Mouse (Mus musculus) thymus, postnatal 25 days (tissue): Measurements from ENCODE around the gene Enox1.
"Not testable (repeated sequence)": the region's sequence is repeated elsewhere in the genome, so short reads cannot be mapped to it uniquely, and the experiment has no call there.

Experiments
- DNase-seq: peaks from one replicate; pipeline ENCODE4 v3.0.0; 2022

The Enox1 gene

GRCm38 (mm10) chr14:77533638-77534037 is 377.1 kb downstream of the Enox1 start:
- no peak for DNase-seq

- no peak for DNase-seq
Observed at GRCm38 (mm10) chr14:77534120-77534519, 377.6 kb downstream of the Enox1 start.

- no peak for DNase-seq
Observed at GRCm38 (mm10) chr14:77536592-77536991, 380.0 kb downstream of the Enox1 start.

DNA sequence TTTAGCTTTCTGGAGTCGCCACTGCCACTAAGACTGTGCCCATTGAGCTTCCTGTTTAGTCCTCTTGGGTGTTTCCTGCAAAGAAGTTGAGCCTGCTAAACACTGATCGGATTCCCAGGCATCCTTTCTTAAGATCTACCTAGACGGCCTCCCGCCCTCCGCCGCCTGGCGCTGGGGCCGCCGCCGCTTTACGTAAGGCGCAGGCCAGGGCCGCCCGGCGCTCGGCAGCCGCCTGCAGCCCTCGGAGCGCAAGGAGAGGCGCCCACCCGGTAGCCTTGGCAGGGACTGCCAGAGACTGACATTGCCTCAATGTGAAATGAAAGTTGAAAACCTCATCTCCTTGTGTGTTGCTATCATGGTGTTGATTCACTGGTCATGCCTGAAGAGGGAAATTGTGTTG is 383.0 kb downstream of the Enox1 start:
- not testable (repeated sequence) for DNase-seq

GRCm38 (mm10) chr14:77541925-77542324 is 385.4 kb downstream of the Enox1 start:
- DNase-seq, result no peak

DNA sequence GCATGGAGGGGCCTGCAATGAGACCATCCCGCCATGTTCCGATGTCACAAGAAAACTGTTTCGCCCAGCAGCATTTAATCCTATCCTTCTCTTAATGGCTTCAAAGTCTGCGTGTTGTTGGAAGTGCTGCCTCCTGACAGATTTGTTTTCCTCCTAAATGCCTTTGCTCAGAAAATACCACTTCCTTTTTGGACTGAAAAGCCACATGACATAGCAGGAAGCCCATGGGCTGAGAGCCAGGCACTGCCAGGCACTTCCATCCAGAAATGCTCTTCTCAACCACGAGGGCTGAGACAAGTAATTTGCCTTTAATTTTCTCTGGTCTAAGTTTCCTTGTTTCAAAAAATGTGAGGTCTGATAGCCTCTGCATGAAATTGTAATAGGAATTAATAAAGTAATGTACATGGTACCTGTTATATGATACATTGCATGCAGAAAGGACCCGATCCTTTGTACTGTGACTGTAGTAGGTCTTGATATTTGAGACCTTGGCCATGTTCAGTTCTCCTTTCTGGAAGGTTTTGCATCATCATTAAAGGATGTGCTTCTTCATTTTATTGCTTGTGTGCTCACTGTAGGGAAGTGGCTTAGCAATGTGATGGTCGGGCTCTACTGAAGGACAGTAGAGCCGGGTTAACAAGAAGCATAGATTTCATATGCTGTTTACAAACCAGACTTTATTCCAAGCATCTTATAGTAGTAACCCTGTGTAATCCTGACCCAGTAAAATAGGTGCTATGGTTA is 390.1 kb downstream of the Enox1 start:
- no peak for DNase-seq

GRCm38 (mm10) chr14:77547351-77547750 is 390.8 kb downstream of the Enox1 start:
- no peak for DNase-seq

GRCm38 (mm10) chr14:77548963-77549362 is 392.4 kb downstream of the Enox1 start:
- no peak for DNase-seq

DNA sequence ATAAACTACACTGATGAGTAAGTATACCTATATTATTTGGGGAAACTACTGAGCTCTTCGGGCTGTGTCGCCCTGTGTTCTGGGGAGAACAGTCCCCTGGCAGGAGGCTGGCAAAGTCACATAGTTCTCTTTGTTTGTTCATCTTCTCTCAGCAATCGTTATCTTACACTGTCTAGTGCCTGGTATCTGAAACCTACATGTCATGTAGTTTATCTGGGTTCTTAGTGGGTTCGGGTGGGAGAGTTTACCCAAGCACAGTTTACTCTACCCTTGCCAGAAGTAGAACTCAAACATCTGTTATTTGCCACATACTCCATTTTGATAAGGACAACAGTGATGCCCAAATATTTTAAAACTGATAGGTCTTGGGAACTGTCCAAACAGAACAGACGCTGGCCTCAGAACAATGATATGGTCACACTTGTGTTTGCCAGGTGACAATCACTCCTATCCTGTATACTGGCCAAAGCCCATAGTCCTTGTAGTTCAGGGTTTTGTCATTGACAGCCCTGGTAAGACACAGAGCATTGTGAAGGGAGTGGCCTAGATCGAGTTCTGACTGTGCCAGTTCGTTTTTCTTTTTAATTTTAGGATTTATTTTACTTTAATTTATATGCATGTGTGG is 401.0 kb downstream of the Enox1 start:
- DNase-seq, result no peak

DNA sequence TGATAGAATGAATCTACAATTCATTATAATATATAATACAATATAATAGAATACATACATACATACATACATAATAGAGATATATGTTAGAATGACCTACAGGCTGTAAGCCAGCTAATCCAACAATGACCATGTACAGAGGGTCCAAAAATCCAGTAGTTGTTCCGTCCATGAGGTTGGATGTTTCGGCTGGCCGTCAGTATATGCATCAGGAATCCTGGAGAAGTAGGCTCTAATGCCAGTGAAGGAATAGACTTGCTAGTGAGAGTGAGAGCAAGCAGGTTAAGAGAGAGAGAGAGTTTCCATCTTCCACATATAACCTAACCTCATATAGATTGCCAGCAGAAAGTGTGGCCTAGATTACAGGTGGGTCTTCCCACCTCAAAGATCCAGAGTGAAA is 402.3 kb downstream of the Enox1 start:
- no peak for DNase-seq

DNA sequence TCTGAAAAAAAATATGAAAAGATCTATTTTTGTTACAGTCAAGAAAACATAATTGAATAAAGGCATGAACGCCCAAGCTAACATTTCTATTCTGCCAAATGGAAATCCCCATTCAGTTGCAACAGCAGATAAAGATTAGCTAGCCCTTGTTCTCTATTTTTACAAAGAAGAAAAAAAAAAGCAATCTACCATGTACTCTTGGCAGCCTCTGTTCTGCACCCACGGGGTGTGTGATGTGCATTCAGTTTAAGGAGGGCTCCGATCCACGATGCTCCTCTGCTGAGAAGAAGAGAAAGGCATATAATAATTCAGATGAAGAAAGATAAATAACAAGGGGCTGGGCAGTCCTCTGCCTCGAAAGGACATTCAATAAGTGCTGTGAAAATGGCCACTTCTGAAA is 403.2 kb downstream of the Enox1 start:
- no peak for DNase-seq

- DNase-seq, result no peak
Observed at GRCm38 (mm10) chr14:77561808-77562583, 405.4 kb downstream of the Enox1 start.

DNA sequence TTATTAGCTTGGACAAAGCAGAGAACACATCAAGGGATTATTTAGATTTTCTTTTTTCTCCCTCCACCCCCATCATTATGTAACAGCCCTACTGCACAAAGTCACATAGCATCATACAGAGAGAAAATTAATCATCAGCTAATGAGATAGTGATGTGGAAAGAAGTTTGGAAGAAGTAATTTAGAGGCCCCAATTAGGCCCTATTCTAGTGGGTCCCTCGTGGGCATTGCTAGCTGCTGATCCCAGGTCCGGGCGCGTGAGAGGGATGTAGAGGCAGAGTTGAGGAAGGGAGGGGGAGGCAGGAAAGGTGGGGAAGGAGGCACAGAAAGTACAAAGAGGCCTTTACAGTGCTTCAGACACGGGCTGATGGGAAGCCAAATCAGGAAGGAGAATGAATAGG is 407.4 kb downstream of the Enox1 start:
- DNase-seq, result no peak

DNA sequence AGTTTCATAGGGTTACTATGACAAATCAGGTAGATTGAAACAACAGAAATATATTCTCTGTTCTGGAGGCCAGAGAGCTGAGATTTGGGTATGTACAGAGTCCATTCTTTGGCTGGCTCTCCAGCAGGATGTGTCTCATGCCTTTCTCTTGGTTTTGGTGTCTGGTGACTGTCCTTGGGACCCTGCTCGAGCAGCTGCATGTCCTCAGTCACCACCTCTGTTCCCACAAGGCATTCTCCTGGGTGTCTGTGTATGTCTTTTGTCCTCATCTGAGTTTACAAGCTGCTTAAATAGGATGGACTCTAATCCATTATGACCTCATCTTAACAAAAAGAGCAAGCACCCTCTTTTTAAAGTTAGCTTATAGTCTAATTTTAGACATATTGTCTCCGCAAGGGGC is 410.6 kb downstream of the Enox1 start:
- DNase-seq, result no peak

- DNase-seq, result no peak
Observed at GRCm38 (mm10) chr14:77574436-77574835, 417.9 kb downstream of the Enox1 start.

DNA sequence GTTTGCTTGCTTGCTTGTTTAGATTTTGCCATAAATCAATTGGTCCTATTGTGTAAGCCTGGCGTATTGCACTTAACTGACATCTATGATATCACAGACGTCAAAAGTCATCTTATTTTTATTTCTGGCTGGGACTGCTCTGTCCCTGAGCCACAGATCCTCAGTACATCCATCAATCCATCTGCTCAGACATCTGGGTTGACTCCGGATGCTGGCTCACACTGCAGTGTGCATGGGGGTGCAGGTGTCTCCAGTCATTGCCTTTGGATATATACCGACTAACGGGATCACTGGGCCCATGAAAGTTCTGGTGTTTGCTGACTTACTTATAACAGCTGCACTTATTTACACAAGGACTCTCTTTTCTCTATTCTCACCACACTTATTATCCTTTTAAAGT is 419.8 kb downstream of the Enox1 start:
- no peak for DNase-seq

- no peak for DNase-seq
Observed at GRCm38 (mm10) chr14:77577481-77578251, 421.1 kb downstream of the Enox1 start.

- no peak for DNase-seq
Observed at GRCm38 (mm10) chr14:77578355-77578754, 421.8 kb downstream of the Enox1 start.

DNA sequence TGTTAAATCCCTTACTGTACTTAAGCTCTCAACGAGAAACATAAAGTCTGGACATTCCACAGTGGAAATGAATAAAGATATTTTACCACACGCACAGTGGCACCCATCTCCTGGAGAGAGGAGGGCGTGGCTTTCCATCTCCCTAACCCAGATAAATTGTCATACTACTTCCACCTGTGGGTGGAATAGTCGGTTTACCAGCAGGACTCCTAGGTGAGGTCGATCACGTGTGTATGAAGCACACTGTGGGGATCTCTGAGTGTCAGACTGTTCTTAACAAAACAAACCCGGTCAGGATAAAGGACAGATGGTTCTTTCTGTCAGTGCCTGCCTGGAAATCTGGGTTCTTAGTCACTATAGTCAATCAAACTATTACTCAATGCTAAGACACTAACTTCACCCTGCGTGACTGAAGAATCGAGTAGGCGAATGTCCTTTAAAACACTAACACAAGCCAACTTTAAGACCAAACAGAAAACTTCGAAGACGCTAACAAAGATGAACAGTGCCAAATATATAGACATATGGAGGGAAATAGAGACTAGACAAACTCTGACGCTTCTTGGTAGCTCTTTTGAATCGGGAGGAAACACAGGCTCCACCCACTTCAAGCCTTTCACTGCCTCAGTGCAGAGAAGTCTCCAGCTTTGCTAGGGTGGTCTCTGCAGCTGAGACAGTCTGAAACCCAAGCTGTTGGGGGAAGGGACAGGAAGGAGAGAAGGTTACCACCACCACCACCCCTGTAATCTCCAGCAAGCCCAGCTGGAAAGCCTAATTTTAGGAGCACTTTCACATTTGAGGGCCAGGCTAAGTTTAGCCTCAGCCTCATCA is 423.8 kb downstream of the Enox1 start:
- no peak for DNase-seq

GRCm38 (mm10) chr14:77580937-77581270 is 424.3 kb downstream of the Enox1 start:
- no peak for DNase-seq

- no peak for DNase-seq
Observed at GRCm38 (mm10) chr14:77581616-77582015, 425.1 kb downstream of the Enox1 start.

DNA sequence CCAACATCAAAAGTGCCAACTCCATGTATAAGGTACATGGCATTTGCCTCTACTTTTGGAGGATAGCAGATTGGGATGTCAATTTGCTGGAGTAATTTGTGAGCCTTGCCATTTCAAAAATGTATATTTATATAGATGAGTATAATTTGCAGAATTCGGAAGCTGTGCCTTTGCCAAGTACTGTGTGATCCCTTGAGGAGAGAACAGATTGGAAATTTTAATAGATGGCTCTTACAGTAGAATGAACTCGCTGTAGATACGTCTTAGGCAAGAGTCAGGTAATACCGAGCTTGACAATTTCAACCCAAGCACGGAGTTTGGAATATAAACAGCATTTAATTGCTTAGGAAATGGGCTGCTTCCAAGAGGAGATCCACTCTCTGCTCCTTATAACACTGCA is 427.9 kb downstream of the Enox1 start:
- DNase-seq, result no peak
